Mouse (Mus musculus) olfactory bulb, adult 2 months (tissue): ENCODE results near the gene Traf5.

ENCODE experiments used
- CTCF ChIP-seq: fragments of 200-500 bp; IDR thresholded peaks from 2 replicates; pipeline ENCODE4 v1.5.1; 2012; ENCODE audit warnings: low read depth, mild to moderate bottlenecking, low read length, moderate library complexity; ENCODE audit not compliant: insufficient read depth
- POLR2A ChIP-seq: fragments of 200-500 bp; IDR thresholded peaks from 2 replicates; pipeline ENCODE4 v1.6.1; 2012; ENCODE audit warnings: mild to moderate bottlenecking, low read depth, low read length, moderate library complexity; ENCODE audit not compliant: insufficient read depth

- TF ChIP-seq CTCF: no peak
- no peak for TF ChIP-seq POLR2A
Observed at GRCm38 (mm10) chr1:191999022-191999421, 93.3 kb downstream of the Traf5 start.
